Mouse (Mus musculus) embryonic fibroblast, embryonic 13.5 days (primary cell): Measurements from ENCODE around the gene Lmo4. TPM values are rescaled to one million over a fixed set of nuclear protein-coding genes. Genes with fewer than 3 reads are reported as not detected.
A peak's percentile ranks its signal among the peaks of the same experiment; 100 is the strongest.

Experiments used
- H3K27ac ChIP-seq: 2 replicates; pipeline ENCODE4 v1.5.1; 2012; ENCODE audit warnings: low read length, control low read depth, inconsistent platforms; ENCODE audit not compliant: insufficient read depth
- H3K4me1 ChIP-seq: 2 replicates; pipeline ENCODE4 v1.6.1; 2011; ENCODE audit warnings: low read length; ENCODE audit not compliant: control insufficient read depth, insufficient read depth
- H3K4me3 ChIP-seq: 2 replicates; pipeline ENCODE4 v1.5.1; 2011; ENCODE audit warnings: mild to moderate bottlenecking, control low read depth, low read length; ENCODE audit not compliant: insufficient read depth
- CTCF ChIP-seq: IDR thresholded peaks from 2 replicates; pipeline ENCODE4 v1.5.1; 2011; ENCODE audit warnings: mild to moderate bottlenecking, control low read depth, low read length, moderate library complexity, borderline replicate concordance; ENCODE audit not compliant: insufficient read depth
- POLR2A ChIP-seq: IDR thresholded peaks from 2 replicates; pipeline ENCODE4 v1.6.1; 2011; ENCODE audit warnings: low read depth, mild to moderate bottlenecking, control low read depth, low read length, moderate library complexity
- polyA plus RNA-seq: library from polyadenylated mRNA; stranded (reverse); fragments of >200 nt; gene quantifications from 2 replicates; pipeline ENCODE4 v1.2.4, GENCODE M21; 2011; ENCODE audit warnings: low read depth; ENCODE audit not compliant: missing spikeins, insufficient read length

Gene Lmo4
- polyA plus RNA-seq, 1 experiment = 124 TPM

- TF ChIP-seq CTCF (no peak), POLR2A (peak; percentile 56)
- Histone ChIP-seq H3K4me1 (no peaks in the 10 kb centered on the region), H3K4me3 (peak overlapping the region; percentile 71), H3K27ac (peak overlapping the region; percentile 95)
These were observed 532 bp upstream of the Lmo4 start for GRCm38 (mm10) chr3:144205351-144206153.

- peak overlapping the region; percentile 78 for H3K27ac ChIP-seq
- TF ChIP-seq CTCF = no peak
- no peak for TF ChIP-seq POLR2A
- peak overlapping the region; percentile 98 for H3K4me3 ChIP-seq
- no peaks in the 10 kb centered on the region for H3K4me1 ChIP-seq
These were observed 1.0 kb downstream of the Lmo4 start for GRCm38 (mm10) chr3:144203988-144204412.

DNA sequence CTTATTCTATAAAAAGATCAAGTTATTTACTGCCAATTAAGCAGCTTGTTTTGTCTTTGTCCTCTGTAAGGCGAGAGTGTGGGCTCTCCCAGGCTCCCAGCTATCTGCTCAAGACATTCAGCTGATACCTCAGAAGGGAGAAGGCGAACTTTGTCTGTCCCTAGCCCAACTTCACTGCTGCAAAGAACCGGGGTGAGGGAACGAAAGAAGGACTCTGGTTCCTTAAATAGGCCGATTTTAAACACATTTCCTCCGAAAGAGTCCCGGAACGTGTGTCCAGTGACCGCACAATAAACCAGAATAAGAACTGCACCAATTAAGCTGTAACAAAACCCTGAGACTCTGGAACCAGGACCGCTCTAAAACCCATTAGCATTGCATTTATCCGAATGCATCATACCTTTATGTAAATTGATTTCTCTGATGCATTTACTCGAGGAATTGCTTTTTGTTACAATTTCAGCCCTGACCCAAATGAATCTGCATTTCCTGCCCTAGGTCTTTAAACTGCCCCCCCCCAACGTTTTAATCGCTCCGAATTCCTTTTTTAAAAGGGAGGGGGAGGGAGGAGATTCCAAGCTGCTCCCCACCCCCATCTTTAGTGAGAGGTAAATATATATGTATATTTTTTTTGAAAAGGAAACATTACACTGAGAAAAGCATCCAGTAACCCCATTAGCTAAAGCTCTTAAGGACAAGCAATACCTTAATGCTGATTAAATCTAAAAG, 1.6 kb downstream of the Lmo4 start:
- TF ChIP-seq POLR2A (peak; percentile 26; the same call in 1 of the 2 replicates), CTCF (no peak)
- H3K4me3 ChIP-seq = peak overlapping the region; percentile 98
- peak overlapping the region; percentile 78 for H3K27ac ChIP-seq
- no peaks in the 10 kb centered on the region for H3K4me1 ChIP-seq

DNA sequence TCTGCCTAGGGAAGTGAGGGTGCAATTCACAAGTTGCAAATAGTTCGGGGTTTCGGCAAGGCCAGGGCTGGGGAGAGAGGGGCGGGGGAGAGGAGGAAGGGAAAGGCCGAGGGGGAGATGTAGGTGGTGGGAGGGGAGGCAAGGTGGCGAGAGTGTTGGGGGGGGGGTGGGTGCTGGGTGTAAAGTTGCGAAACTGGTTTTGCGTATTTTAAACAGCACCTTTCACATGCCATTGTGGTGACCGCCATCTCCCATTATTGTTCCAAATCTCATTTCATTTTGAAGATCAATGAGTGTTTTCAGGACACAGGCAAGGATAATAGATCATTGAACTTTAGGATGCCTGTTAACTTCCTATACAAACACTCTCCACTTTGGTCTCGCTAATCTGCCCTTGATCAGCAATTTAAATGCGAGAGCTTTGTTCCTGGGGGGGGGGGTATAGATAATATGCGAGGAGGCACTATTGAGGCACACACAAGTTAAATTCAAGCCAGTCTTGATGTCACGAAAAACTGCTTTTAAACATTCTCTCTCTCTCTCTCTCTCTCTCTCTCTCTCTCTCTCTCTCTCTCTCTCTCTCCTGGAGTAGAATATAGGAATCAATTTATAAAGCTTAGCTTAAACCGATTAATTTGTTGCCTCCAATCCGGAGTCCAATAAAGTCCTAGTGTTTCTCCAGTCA, 2.3 kb downstream of the Lmo4 start:
- peak overlapping the region; percentile 98 for H3K4me3 ChIP-seq
- no peaks in the 10 kb centered on the region for H3K4me1 ChIP-seq
- no peak; the same call in 1 of the 2 replicates for TF ChIP-seq POLR2A
- no peak for TF ChIP-seq CTCF
- peak overlapping the region; percentile 78 for H3K27ac ChIP-seq

DNA sequence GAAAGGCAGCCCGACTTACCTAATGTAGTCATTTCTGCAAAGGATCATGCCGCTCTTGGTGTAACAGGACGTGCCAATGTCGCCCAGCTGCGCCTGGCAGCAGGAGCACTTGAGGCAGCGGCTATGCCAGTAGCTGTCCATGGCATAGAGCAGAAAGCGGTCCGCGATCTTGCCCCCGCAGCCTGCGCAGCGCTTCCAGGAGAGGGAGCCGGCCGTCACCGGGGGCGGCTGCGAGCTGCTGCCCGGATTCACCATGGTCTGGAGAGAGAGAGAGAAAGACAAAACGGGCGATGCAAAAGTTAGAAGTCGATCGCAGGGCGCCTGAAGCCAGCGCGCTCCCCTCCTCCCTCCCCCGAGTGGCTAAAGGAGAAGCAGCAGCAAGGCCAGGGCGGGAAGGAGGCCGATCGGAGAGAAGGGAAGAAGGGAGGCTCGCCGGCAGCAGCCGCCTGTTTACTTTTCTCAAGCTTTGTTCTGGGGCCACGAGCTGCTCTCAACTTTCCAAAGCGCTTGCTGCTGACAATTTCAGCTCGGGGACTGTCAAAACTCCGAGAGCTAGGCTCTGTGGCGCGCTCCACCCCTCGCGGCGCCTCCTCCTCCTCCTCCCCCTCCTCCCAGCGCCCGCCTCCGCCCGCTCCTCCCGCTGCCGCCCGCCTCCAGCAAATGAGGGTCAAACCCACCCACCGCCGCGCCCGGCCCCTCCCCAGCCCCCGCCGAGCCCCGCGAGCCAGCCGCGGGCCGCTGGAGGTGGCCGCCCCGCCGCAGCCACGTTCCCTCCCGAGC, 3.0 kb downstream of the Lmo4 start:
- Histone ChIP-seq H3K4me1 (no peaks in the 10 kb centered on the region), H3K27ac (peak overlapping the region; percentile 78), H3K4me3 (peak overlapping the region; percentile 98)
- TF ChIP-seq POLR2A (peak; percentile 54), CTCF (no peak)

- no peak overlapping the region for H3K27ac ChIP-seq
- TF ChIP-seq CTCF = no peak
- TF ChIP-seq POLR2A = no peak
- H3K4me1 ChIP-seq = peaks cover 3% of the 10 kb centered on the region; the same call in 1 of the 2 replicates
- H3K4me3 ChIP-seq = no peak overlapping the region
These were observed 19.5 kb downstream of the Lmo4 start for GRCm38 (mm10) chr3:144185327-144186152.

GRCm38 (mm10) chr3:144184918-144185317, 20.1 kb downstream of the Lmo4 start:
- Histone ChIP-seq H3K27ac (no peak overlapping the region), H3K4me3 (no peak overlapping the region), H3K4me1 (peaks cover 3% of the 10 kb centered on the region; the same call in 1 of the 2 replicates)
- TF ChIP-seq CTCF (no peak), POLR2A (no peak)

GRCm38 (mm10) chr3:144182229-144182628, 22.8 kb downstream of the Lmo4 start:
- no peak overlapping the region for H3K27ac ChIP-seq
- H3K4me3 ChIP-seq = no peak overlapping the region
- peaks cover 3% of the 10 kb centered on the region; the same call in 1 of the 2 replicates for H3K4me1 ChIP-seq
- TF ChIP-seq CTCF (no peak), POLR2A (no peak)

DNA sequence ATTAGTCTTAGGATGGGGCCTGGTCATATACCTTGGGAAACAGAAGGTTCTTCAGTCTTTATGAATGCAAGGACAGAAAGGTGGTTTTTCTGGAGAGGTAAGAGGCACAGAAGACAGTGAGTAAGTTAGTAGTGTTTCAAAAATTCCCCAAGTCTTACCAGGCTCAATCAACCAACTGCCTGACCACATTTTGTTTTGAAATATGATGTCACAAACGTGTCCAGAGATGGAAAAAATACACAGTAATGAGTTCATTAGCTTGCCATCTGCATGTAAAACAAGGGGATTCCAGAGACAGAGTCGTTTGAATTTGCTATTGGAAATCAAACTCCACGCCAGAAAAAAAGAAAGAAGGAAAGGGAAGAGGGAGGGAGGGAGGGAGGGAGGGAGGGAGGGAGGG, 26.1 kb downstream of the Lmo4 start:
- TF ChIP-seq CTCF = no peak
- TF ChIP-seq POLR2A = no peak
- Histone ChIP-seq H3K27ac (no peak overlapping the region), H3K4me1 (no peaks in the 10 kb centered on the region), H3K4me3 (no peak overlapping the region)
